Mouse (Mus musculus) kidney, adult 2 months (tissue): ENCODE results near the gene Ubald2. TPM values are rescaled to one million over a fixed set of nuclear protein-coding genes. Genes with fewer than 3 reads are reported as not detected.
"Not testable (repeated sequence)": the region's sequence is repeated elsewhere in the genome, so short reads cannot be mapped to it uniquely, and the experiment has no call there.

Experiments
- DNase-seq: peaks from one replicate; pipeline ENCODE4 v3.0.0; 2021
- H3K27ac ChIP-seq: fragments of 200-500 bp; 2 replicates; pipeline ENCODE4 v1.5.1; 2012; ENCODE audit warnings: low read depth, low read length, control low read depth, inconsistent platforms; ENCODE audit not compliant: insufficient read depth
- H3K27me3 ChIP-seq: fragments of 200-500 bp; replicated peaks from 2 replicates; pipeline ENCODE4 v1.6.1; 2012; ENCODE audit warnings: mild to moderate bottlenecking, moderate library complexity, low read length, inconsistent platforms; ENCODE audit not compliant: control insufficient read depth, insufficient read depth
- H3K36me3 ChIP-seq: fragments of 200-500 bp; 2 replicates; pipeline ENCODE4 v1.6.1; 2012; ENCODE audit warnings: mild to moderate bottlenecking, moderate library complexity, low read length, inconsistent platforms; ENCODE audit not compliant: control insufficient read depth, insufficient read depth
- H3K4me1 ChIP-seq: fragments of 200-500 bp; 2 replicates; pipeline ENCODE4 v1.6.1; 2011; ENCODE audit warnings: low read length; ENCODE audit not compliant: control insufficient read depth, insufficient read depth
- H3K4me3 ChIP-seq: fragments of 200-500 bp; 2 replicates; pipeline ENCODE4 v1.5.1; 2011; ENCODE audit warnings: mild to moderate bottlenecking, low read depth, low read length, control low read depth; ENCODE audit not compliant: insufficient read depth
- CTCF ChIP-seq: fragments of 200-500 bp; conservative IDR thresholded peaks from 2 replicates; pipeline ENCODE4 v1.5.1; 2011; ENCODE audit warnings: low read depth, mild to moderate bottlenecking, control low read depth, low read length, moderate library complexity, mixed read lengths; ENCODE audit not compliant: insufficient read depth, insufficient read length
- POLR2A ChIP-seq: fragments of 200-500 bp; IDR thresholded peaks from one replicate; pipeline ENCODE4 v1.6.1; 2011; ENCODE audit warnings: low read depth, low read length, control low read depth
- WGBS: fragments of 180-500 bp; shearing (Covaris S2); methylation state at CpG from one replicate; pipeline ENCODE4 v1.1.7; 2018; 5-methylcytosine and 5-hydroxymethylcytosine counted together
- polyA plus RNA-seq: library from polyadenylated mRNA; depleted of rRNA; stranded (reverse); fragments of >200 nt; gene quantifications from 2 replicates; pipeline ENCODE4 v1.2.3, GENCODE M21; 2012

Gene Ubald2
- polyA plus RNA-seq, 1 experiment = 195 TPM

DNA sequence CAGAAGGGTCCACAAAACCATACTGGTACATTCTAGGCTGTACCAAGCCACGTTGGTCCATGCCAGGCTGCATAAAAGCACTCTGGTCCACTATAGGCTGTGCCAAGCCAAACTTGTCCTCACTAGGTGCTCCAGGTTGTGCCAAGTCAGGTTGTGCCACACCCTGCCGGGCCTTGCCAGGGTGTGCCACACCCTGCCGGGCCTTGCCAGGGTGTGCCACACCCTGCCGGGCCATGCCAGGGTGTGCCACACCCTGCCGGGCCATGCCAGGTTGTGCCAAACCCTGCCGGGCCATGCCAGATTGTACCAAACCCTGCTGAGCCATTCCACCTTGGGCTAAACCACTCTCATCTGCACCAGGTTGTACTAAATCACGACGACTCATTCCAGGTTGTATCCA is 22.3 kb downstream of the Ubald2 start:
- no peaks in the 10 kb centered on the region for H3K36me3 ChIP-seq
- 86% methylated on average over 8 of the region's 8 CpGs for whole genome bisulfite sequencing
- H3K4me1 ChIP-seq = no peaks in the 10 kb centered on the region
- no peak for DNase-seq
- H3K27me3 ChIP-seq = no peaks in the 10 kb centered on the region
- no peak overlapping the region for H3K27ac ChIP-seq
- TF ChIP-seq POLR2A (no peak), CTCF (no peak)
- H3K4me3 ChIP-seq = no peak overlapping the region

DNA sequence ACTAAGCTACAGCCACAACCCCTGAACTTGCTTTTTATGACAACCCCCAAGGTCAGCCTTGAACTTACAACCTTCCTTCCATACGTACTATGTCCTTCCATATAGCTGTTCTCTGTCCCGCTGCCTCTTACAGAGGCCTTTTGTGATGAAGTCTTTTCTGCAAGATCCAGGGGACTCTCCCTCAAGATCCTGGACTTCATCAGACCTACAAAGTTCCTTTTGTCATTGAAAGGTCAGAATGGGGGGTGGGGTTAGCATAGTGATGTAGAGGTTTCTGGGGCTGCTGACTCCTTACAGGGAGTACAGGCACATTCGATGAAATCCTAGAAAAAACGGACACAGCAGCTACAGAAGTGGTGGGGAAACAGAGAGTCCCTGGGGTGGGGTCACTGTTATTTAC is 25.9 kb downstream of the Ubald2 start:
- Histone ChIP-seq H3K27me3 (no peaks in the 10 kb centered on the region), H3K27ac (no peak overlapping the region), H3K36me3 (no peaks in the 10 kb centered on the region), H3K4me1 (peaks cover 3% of the 10 kb centered on the region; the same call in 1 of the 2 replicates), H3K4me3 (no peak overlapping the region)
- no peak for DNase-seq
- TF ChIP-seq POLR2A (no peak), CTCF (no peak)
- 68% methylated on average over 4 of the region's 4 CpGs for WGBS

- no peak overlapping the region for H3K27ac ChIP-seq
- no peak for TF ChIP-seq CTCF
- no peak for TF ChIP-seq POLR2A
- DNase-seq = no peak
- H3K4me3 ChIP-seq = no peak overlapping the region
- H3K27me3 ChIP-seq = no peaks in the 10 kb centered on the region
- WGBS = 71% methylated on average over 5 of the region's 5 CpGs
- no peaks in the 10 kb centered on the region for H3K36me3 ChIP-seq
- H3K4me1 ChIP-seq = peaks cover 3% of the 10 kb centered on the region; the same call in 1 of the 2 replicates
These were observed 29.4 kb downstream of the Ubald2 start for GRCm38 (mm10) chr11:116463338-116463737.

DNA sequence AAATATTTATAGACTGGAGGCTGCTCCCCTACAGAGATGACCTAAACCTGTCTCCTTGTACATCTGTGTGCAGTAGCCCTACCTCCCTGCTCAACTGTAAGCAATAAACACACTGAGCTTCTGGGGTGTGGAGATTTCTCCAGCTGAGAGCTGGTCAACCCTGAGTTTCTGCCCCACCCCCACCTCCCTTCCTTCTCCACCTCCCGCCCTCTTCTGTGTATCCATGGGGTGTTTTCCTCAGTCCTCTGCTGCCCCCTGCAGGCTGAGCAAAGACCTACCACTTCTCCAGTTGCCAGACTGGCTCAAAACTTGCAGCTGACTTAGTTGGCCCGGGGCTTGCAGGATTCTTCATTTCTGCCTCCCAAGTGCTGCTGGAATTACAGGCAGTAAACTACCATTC is 29.9 kb downstream of the Ubald2 start:
- TF ChIP-seq POLR2A (no peak), CTCF (peak; percentile 88)
- WGBS = 2% methylated on average over 2 of the region's 2 CpGs
- Histone ChIP-seq H3K27ac (no peak overlapping the region), H3K27me3 (no peaks in the 10 kb centered on the region), H3K36me3 (no peaks in the 10 kb centered on the region), H3K4me1 (peaks cover 3% of the 10 kb centered on the region; the same call in 1 of the 2 replicates), H3K4me3 (no peak overlapping the region)
- peak; percentile 86 for DNase-seq

DNA sequence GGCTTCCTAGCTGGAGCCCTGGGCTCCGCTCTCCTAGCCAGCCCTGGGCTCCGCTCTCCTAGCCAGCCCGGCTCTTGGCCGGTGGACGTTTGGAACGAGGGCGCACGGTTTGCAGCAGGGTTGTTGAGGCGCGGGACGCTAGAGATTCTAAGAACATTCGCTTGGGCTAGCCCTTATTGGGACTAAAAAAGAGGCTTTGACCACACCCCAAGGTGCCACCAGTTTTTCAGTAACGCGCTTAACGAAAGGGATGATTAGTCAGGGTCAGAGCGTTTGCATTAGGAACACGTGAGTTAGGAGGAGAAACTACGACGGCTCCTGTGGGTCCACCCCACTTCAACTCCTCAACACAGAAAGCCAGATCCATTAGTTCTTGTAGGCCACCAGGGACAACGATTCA is 32.2 kb downstream of the Ubald2 start, which contains the start of gene Qrich2:
TSS of gene Qrich2 (minus strand) at position 101 of the 400 bp plus-strand sequence.
- no peak for DNase-seq
- peaks cover 7% of the 10 kb centered on the region; the same call in 1 of the 2 replicates for H3K4me1 ChIP-seq
- H3K36me3 ChIP-seq = no peaks in the 10 kb centered on the region
- no peaks in the 10 kb centered on the region for H3K27me3 ChIP-seq
- no peak within 1 kb of the TSS for H3K27ac ChIP-seq
- TF ChIP-seq POLR2A (no peak), CTCF (no peak)
- 65% methylated on average over 20 of the region's 20 CpGs for WGBS
- H3K4me3 ChIP-seq = no peak within 1 kb of the TSS

DNA sequence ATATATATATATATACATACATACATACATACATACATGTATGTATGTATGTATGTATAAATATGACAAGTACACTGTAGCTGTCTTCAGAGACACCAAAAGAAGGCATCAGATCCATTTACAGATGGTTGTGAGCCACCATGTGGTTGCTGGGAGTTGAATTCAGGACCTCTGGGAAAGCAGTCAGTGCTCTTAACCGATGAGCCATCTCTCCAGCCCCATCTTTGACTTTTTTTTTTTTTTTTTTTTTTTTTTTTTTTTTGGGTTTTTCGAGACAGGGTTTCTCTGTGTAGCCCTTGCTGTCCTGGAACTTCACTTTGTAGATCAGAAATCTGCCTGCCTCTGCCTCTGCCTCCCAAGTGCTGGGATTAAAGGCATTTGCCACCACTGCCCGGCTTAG is 34.4 kb downstream of the Ubald2 start:
- 65% methylated on average over 3 of the region's 3 CpGs for WGBS
- not testable (repeated sequence) for H3K4me3 ChIP-seq, H3K36me3 ChIP-seq, H3K27me3 ChIP-seq, H3K4me1 ChIP-seq, H3K27ac ChIP-seq, DNase-seq

- H3K4me1 ChIP-seq = peaks cover 5% of the 10 kb centered on the region; the same call in 1 of the 2 replicates
- WGBS = 73% methylated on average over 3 of the region's 3 CpGs
These were observed 36.4 kb downstream of the Ubald2 start for GRCm38 (mm10) chr11:116470249-116470648.

More at GRCm38 (mm10) chr11:116470249-116470648, 36.4 kb downstream of the Ubald2 start:
- TF ChIP-seq CTCF (no peak), POLR2A (no peak)
- H3K27me3 ChIP-seq = no peaks in the 10 kb centered on the region
- H3K4me3 ChIP-seq = no peak overlapping the region
- DNase-seq = peak; percentile 80
- H3K27ac ChIP-seq = no peak overlapping the region
- H3K36me3 ChIP-seq = peaks cover 2% of the 10 kb centered on the region; the same call in 1 of the 2 replicates
